Mouse (Mus musculus) urinary bladder, postnatal 25 days (tissue): ENCODE measurements around the gene Ptn.

Source experiments
- DNase-seq: peaks from one replicate; pipeline ENCODE4 v3.0.0; 2022; ENCODE audit warnings: low spot score

The Ptn gene

GRCm38 (mm10) chr6:36815992-36816391 lies 6.0 kb upstream of the Ptn start:
- DNase-seq, result no peak

- DNase-seq, result no peak
These were observed 2.9 kb upstream of the Ptn start for GRCm38 (mm10) chr6:36812666-36813515.

- no peak for DNase-seq
These were observed 428 bp upstream of the Ptn start for GRCm38 (mm10) chr6:36810448-36810847.

GRCm38 (mm10) chr6:36809311-36809726 lies 701 bp downstream of the Ptn start:
- no peak for DNase-seq

GRCm38 (mm10) chr6:36808306-36809058 lies 1.5 kb downstream of the Ptn start:
- no peak for DNase-seq

GRCm38 (mm10) chr6:36806906-36807305 lies 3.1 kb downstream of the Ptn start:
- DNase-seq, result no peak

GRCm38 (mm10) chr6:36800309-36800946 lies 9.6 kb downstream of the Ptn start:
- DNase-seq, result no peak

GRCm38 (mm10) chr6:36797066-36797655 lies 12.9 kb downstream of the Ptn start:
- DNase-seq, result no peak

GRCm38 (mm10) chr6:36794535-36794934 lies 15.5 kb downstream of the Ptn start:
- DNase-seq, result no peak

GRCm38 (mm10) chr6:36793775-36794174 lies 16.2 kb downstream of the Ptn start:
- no peak for DNase-seq

GRCm38 (mm10) chr6:36789261-36789660 lies 20.8 kb downstream of the Ptn start:
- no peak for DNase-seq

- DNase-seq, result no peak
These were observed 21.3 kb downstream of the Ptn start for GRCm38 (mm10) chr6:36788576-36789191.

- no peak for DNase-seq
These were observed 25.3 kb downstream of the Ptn start for GRCm38 (mm10) chr6:36784682-36785208.

- DNase-seq, result no peak
These were observed 27.5 kb downstream of the Ptn start for GRCm38 (mm10) chr6:36782481-36782880.

GRCm38 (mm10) chr6:36777567-36778337 lies 32.3 kb downstream of the Ptn start:
- no peak for DNase-seq

- DNase-seq, result no peak
These were observed 33.0 kb downstream of the Ptn start for GRCm38 (mm10) chr6:36777039-36777438.

GRCm38 (mm10) chr6:36775647-36776360 lies 34.2 kb downstream of the Ptn start:
- no peak for DNase-seq

- no peak for DNase-seq
These were observed 37.5 kb downstream of the Ptn start for GRCm38 (mm10) chr6:36772541-36772940.

GRCm38 (mm10) chr6:36769012-36769411 lies 41.0 kb downstream of the Ptn start:
- DNase-seq, result no peak

- DNase-seq, result no peak
These were observed 43.1 kb downstream of the Ptn start for GRCm38 (mm10) chr6:36766941-36767340.
